Mouse (Mus musculus) granulocyte monocyte progenitor cell, adult 5-6 weeks (primary cell): ENCODE results near the gene Rims1. TPM values are rescaled to one million over a fixed set of nuclear protein-coding genes. Genes with fewer than 3 reads are reported as not detected.

Source experiments
- ATAC-seq: replicated peaks from 2 replicates; pipeline ENCODE4 v1.8.0; 2016; ENCODE audit warnings: mild to moderate bottlenecking, moderate TSS enrichment, inconsistent platforms; ENCODE audit not compliant: poor library complexity, severe bottlenecking
- total RNA-seq, 2 experiments: library from RNA; stranded (forward) in 1 of 2; stranded (reverse) in 1 of 2; fragments of 200-712, 200-1000 nt in 1 of 2; fragments of >200 nt in 1 of 2; fragmentation: Nextera tagmentation in 1 of 2; gene quantifications; 2 replicates each; pipeline ENCODE4 v1.2.3; 2014 to 2017

The Rims1 gene
- total RNA-seq, 2 experiments from 2014 or later: not detected

GRCm38 (mm10) chr1:22709461-22709860 is 96.3 kb downstream of the Rims1 start:
- ATAC-seq: no peak

DNA sequence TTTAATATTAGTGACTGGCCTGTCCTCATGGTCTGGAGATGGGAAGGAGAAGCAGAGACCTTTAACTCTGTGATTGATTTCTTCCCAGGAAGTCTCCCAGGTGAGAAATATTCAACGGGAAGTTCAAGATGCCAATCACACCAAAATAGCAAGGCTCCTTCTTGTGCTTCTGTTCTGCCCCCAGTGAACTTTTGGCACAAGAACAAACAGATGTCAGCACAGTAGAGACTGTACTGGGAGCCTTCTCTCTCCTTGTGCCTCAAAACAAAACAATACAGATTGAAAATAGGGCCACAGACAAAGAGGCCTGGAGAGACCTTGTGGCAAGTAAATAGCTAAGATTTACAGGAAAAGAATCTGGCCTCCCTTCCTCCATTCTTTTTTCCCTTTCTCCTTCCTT is 110.7 kb downstream of the Rims1 start:
- no peak for ATAC-seq

GRCm38 (mm10) chr1:22694514-22694913 is 111.3 kb downstream of the Rims1 start:
- no peak for ATAC-seq

DNA sequence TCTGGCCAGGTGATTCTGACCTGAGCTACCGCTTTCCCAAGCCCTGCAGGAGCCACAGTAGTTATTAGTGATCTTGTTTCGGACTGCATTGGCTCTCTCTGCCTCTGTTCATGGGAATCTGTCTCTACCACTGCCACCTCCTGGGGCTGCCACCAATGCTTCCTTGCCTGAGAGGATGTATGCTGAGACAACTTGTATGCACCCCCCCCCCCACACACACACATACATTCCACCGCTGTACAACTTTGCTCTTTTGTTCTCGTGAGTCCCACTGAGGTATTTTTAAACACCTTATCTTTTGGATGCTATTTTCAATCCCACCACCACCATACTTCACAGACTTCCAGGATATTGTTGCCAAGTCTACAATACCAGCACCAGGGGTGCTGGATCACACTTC is 122.3 kb downstream of the Rims1 start:
- ATAC-seq: no peak

DNA sequence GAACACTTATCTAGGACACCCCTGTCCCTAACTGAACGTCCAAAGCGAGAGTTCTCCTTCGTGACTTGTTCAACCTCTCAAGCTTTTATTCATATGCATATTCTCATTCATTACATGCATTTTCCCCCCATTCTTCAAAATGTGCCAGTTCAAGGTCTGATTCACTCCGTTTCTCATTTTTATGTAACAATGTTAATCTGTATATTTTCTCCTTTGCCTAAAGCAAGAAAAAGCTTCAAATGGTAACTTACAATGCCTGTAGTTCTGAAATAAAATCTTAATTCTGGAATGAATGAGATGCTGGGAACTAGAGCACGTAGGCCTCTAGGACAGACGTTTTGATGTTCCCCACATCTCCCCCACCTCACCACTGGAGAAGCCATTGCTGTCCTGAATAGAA is 141.6 kb downstream of the Rims1 start:
- no peak for ATAC-seq

DNA sequence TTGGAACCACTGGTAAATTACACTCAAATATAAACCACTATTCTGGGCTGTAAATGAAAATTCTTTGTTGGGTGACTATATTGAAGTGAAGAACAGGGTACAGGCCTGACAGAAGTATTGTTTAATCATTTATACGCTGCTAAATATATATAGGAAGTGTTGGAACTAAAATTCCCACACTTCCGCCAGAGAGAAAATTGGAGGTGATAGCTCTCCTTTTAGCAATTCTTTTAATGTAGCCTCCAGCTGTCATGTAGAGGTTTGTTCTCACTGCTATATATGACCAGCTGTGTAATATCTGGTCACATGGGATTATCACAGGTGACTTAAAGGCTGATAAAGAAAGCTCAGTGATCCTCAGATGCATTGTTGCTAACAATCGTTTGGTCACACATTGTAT is 144.0 kb downstream of the Rims1 start:
- no peak for ATAC-seq

GRCm38 (mm10) chr1:22655983-22656382 is 149.8 kb downstream of the Rims1 start:
- ATAC-seq: no peak

DNA sequence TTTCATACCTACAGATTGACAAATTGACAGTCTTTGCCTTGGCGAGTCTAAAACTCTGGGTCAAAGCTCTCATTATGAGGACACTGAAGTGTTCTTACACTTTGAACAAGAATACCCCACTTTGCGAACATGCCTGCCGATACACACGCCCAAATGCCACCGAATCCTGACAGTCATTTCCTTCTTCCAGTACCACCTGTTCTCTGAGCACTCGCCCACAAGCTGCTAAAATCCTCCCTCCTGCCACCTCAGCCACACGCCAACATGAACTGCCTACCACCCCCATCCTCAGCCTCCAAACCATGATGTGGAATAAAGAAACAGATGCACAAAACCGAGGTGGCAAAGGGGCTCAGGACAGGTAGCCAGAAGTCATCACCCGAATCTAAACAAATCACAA is 150.9 kb downstream of the Rims1 start:
- no peak for ATAC-seq

DNA sequence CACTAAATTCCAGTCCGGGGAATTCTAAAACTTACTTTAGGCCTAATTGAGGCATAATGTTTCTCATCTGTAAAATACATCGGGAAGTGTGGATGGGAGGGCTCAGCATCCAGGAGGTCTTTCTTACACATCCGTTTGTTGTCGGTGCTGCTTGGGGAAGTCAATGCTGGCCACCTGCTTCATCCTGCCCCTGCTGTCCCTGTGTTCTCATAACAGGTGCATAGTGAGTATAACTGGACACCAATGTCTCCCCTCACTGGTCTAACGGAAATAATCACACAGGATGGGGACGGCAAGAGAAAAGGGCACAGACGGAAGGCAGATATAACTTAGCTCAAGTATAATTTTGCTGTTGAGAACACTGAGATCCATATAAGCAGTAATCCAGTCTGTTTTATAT is 155.2 kb downstream of the Rims1 start:
- ATAC-seq: no peak

DNA sequence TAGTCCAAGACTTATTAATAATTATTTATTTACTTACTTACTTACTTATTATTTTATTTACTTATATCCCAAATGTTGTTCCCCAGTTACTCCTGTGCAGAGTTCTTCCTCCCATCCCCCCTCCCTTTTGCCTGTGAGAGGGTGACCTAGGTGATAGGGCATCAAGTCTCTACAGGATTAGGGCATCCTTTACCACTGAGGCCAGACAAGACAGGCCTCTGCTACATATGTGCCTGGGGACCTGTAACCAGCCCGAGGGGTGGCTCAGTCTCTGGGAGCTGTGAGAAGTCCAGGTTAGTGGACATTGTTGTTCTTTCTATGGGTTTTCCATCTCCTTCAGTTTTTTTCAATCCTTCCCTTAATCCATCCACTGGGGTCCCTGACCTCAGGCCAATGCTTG is 156.4 kb downstream of the Rims1 start:
- ATAC-seq: no peak

DNA sequence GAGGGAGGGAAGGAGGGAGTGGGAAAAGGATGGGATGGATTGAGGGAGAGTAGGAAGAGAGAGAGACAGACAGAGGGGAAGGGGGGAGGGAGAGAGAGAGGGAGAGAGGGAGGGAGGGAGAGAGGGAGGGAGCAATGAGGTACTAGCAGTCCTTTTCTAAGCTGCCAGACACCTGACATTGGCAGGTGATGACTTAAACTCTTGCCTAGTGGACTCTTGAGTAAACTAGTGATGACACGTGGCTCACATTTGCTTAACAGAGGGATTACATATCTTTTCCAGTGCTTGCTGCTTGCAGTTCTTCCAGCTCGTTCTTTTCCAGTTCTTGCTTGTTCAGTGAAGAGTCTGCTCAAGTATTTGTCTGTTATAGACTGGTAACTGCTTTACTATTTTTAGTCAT is 160.5 kb downstream of the Rims1 start:
- ATAC-seq: no peak

GRCm38 (mm10) chr1:22640568-22640967 is 165.2 kb downstream of the Rims1 start:
- no peak for ATAC-seq

DNA sequence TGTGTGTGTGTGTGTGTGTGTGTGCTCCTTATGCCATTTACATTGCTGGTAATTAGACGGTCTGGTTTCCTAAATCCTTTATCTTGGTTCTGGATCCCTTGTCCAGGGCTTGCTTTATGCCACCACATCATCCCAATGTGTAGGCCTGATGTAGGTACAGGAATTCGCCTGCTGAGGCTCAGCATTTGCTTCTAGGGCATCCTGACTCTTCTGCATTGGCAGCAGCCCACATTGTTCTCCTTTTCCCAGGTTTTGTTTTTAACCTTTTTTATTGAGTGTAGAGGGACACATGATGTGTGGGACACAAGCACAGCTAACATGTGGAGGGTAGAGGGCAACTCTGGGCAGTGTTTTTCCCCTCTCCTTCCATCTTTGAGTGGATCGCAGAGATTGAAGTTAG is 166.1 kb downstream of the Rims1 start:
- no peak for ATAC-seq

DNA sequence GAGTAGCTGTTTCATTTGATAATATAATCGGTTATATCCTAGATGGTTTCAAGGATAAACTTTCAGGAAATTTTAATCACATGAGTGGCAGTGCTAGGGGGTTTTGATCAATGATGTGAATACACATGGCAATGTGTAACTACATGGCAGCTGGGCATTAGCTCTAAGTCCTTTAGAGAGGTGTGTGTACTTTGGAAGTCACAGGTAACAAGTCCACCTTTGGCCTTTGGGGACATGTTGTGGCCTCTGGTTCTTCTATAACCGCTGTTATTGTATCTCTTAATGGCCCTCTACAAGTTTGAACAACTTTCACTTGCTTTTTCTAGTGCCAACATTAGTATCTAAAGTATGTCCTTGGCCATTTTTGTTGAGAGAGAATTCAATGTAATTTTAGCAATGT is 171.9 kb downstream of the Rims1 start:
- no peak for ATAC-seq

DNA sequence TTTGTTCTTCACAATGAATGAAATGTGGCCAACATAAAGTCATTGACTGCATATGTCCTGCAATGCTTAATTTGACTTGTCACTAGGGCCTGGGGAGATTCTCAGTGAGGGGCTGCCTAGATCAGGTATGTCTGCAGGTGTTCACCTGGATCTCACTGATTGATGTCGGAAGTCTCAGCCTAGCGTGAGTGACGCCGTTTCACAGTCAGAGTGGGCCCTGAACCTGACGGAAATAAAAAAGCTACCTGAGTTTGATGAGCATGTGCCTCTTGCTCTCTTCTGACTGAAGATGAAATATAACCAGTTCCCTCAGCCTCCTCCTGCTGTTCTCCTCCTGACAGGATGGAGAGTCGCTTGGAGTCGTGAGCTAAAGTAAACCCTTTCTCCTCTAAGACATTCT is 173.2 kb downstream of the Rims1 start:
- ATAC-seq: no peak

DNA sequence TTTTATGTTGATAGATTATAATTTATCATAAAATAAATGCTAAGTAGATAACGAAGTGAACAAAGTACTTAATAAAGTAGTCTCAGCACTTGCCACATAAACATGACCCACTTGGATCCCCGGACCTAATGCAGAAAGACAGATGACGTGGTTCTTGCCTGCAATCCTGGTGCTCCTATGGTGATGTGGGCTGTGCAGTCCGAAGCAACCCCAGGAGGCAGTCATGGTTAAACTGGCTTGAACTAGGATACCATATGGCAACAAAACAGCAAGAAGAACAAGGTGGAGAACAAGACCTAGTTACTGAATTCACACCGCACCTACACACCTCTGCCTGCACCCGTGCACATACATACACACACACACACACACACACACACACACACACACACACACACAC is 173.8 kb downstream of the Rims1 start:
- ATAC-seq: no peak

- ATAC-seq: no peak
These were observed 176.8 kb downstream of the Rims1 start for GRCm38 (mm10) chr1:22629011-22629410.

DNA sequence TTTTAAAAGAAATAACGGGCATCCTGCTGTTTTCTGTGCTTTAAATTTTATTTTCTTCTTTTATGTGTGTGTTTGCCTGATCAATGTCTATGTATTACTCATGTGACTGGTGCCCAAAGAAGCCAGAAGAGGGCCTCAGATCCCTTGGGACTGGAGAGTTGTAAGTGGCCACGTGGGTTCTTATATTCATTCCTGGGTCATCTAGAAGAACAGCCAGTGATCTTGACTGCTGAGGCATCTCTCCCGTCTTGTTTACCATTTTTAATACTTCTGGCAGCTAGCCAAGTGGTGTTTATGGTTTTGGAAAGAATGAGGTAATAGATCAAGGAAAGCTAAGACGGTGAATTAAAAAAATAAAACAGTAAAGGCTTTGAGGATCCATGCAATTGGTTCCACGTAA is 178.8 kb downstream of the Rims1 start:
- no peak for ATAC-seq

- no peak for ATAC-seq
These were observed 179.5 kb downstream of the Rims1 start for GRCm38 (mm10) chr1:22626295-22626694.

- ATAC-seq: no peak
These were observed 185.0 kb downstream of the Rims1 start for GRCm38 (mm10) chr1:22620827-22621226.

DNA sequence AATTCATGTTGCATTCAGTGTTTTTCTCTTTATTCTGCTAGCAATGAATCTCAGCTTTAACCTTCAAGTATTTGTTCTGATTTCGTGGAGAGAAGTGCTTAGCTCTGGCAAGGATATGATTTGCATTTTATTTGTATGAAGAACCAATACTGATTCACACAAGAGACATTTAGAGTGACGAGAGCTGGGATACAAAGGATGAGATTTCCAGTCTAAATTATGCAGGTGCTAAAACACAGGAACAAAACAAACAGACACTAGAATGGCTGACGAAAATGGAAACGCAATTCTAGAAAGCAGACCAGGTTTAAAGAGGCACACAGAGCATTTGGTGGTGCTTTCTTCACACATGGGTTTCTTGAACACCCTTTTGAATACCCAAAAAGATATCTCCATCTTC is 190.2 kb downstream of the Rims1 start:
- ATAC-seq: no peak

DNA sequence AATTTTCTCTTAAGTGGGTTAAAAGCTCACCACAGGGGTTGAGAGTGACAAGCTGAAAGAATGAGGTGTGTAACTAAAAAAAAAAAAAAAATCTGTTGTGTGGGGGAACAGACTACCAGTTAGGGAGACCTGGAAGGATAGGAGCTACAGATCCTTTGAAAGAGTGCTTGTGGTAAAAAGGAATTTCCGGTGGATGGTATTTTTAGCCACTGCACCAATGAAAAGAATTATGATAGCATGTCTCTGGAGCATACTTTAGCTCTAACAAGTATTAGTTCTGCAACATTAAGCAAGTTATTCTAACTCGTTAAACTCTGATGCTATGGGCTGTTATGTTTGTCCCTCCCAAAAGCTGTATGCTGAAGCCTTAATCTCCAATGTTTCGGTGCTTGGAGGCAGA is 192.2 kb downstream of the Rims1 start:
- ATAC-seq: no peak

- ATAC-seq: no peak
These were observed 201.3 kb downstream of the Rims1 start for GRCm38 (mm10) chr1:22604329-22605044.
